Mouse (Mus musculus): ENCODE results near the gene Syt16.

Syt16 gene

GRCm38 (mm10) chr12:74216103-74216728 lies 218.8 kb downstream of the Syt16 start:
- DNase-seq (ENCODE audit: low spot score in 2 of 2): no peak

DNA sequence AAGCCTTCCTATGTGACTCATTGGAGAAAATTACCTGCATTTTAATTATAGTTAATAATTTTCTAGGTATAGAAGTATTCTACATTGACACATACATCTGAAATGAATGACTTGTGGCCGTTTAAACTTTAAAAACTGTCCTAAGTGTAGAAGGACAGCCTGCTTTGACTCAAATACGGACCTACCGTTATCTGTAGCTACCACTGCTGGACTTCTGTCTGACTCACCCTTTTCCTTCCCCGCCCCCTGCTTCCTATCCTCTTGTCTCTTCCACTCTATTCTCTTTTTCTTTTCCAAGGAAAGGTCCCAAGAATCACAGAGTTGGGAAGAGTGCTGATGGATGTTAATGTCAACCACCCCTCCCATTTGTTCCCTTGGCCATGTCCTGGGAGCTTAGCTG lies 222.4 kb downstream of the Syt16 start:
- no peak for DNase-seq (ENCODE audit: low spot score in 2 of 2)

- DNase-seq (ENCODE audit: low spot score in 2 of 2): no peak
These were observed 223.2 kb downstream of the Syt16 start for GRCm38 (mm10) chr12:74220651-74221050.

- no peak for DNase-seq (ENCODE audit: low spot score in 2 of 2)
These were observed 233.3 kb downstream of the Syt16 start for GRCm38 (mm10) chr12:74230808-74231207.

DNA sequence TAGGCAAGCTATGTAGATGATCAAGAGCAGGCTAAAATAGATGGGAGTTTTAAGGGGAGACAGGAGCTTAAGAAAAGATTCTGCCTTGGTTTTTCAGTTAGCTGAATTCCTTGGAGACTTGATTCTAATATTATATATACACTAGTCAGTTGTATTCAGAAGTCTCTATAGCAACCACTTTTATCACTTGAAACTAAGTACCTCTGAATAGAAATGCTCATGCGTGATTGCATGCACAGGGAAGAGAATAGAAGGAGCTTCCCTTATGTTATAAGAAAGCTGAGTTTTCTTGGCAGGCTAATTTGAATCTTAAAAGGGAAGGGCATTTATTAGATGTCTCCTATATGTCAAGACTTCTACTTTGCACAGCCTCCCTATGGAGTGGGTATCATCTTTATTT lies 235.4 kb downstream of the Syt16 start:
- DNase-seq (ENCODE audit: low spot score in 2 of 2): no peak

DNA sequence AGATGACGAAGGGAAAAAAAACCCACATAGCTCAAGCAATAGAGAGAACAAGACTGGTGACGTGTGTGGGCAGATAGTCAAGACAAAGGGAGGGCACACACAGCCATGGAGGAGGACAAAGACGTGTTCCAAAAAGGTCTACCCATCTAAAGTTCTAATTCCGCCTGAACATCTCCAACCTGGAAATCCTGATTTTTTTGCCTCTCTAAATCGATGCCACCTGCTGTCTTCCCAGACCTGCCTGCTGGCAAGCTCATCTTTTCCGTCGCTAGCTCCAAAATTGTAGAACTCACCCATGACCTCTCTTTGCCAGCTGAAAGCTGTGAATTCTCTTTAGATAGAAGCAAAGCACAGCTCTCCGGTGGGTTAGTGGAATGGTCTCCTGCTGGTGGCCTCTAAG lies 238.7 kb downstream of the Syt16 start:
- DNase-seq (ENCODE audit: low spot score in 2 of 2): no peak

- no peak for DNase-seq (ENCODE audit: low spot score in 2 of 2)
These were observed 240.6 kb downstream of the Syt16 start for GRCm38 (mm10) chr12:74238056-74238455.

GRCm38 (mm10) chr12:74238806-74239205 lies 241.3 kb downstream of the Syt16 start:
- no peak for DNase-seq (ENCODE audit: low spot score in 2 of 2)

GRCm38 (mm10) chr12:74264846-74265245 lies 267.4 kb downstream of the Syt16 start:
- DNase-seq (ENCODE audit: low spot score in 2 of 2): no peak

GRCm38 (mm10) chr12:74267049-74267448 lies 269.6 kb downstream of the Syt16 start:
- DNase-seq (ENCODE audit: low spot score in 2 of 2): no peak

GRCm38 (mm10) chr12:74268644-74269285 lies 271.3 kb downstream of the Syt16 start:
- no peak for DNase-seq (ENCODE audit: low spot score in 2 of 2)

DNA sequence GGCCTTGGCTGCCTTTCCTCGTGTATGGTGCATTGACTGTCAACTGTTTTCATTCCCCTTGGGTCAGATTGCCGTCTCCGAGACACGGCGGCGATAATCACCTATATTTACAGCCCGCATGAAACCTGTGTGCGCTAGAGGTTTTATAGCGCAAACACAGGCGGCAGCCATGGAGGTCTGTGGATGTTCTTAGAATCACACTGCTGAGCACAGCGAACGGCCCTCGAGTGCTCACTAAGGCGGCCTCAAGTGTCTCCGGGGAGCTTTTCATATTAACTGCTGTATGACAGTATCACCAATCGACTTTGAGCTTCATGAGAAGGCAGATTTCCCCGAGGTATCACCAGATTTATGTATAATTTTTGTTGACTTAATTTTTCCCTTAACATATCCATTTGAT lies 275.1 kb downstream of the Syt16 start:
- DNase-seq (ENCODE audit: low spot score in 2 of 2): no peak

DNA sequence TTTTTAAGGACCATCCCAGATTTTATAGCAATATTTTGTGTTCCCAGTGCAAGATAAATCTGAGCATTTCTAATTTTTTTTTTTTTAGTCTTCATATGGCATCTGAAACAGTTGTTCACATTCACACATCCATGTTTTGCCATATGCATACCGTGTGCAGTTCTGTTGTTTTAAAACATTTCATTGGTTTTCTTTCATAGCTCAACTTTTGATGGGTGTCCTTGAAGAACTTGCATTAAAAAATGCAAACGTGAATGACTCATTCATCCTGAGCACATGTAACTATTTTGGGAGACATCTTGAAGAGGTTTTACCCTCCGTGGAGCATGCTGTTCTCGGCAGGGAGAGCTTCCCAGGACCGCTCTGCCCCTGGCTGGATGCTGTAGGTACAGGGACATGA lies 279.8 kb downstream of the Syt16 start:
- DNase-seq (ENCODE audit: low spot score in 2 of 2): no peak

- no peak for DNase-seq (ENCODE audit: low spot score in 2 of 2)
These were observed 283.9 kb downstream of the Syt16 start for GRCm38 (mm10) chr12:74281403-74281802.

- DNase-seq (ENCODE audit: low spot score in 2 of 2): no peak
These were observed 285.4 kb downstream of the Syt16 start for GRCm38 (mm10) chr12:74282846-74283245.

GRCm38 (mm10) chr12:74284020-74284684 lies 286.7 kb downstream of the Syt16 start:
- DNase-seq (ENCODE audit: low spot score in 2 of 2): no peak

GRCm38 (mm10) chr12:74284685-74285054 lies 287.2 kb downstream of the Syt16 start:
- no peak for DNase-seq (ENCODE audit: low spot score in 2 of 2)

DNA sequence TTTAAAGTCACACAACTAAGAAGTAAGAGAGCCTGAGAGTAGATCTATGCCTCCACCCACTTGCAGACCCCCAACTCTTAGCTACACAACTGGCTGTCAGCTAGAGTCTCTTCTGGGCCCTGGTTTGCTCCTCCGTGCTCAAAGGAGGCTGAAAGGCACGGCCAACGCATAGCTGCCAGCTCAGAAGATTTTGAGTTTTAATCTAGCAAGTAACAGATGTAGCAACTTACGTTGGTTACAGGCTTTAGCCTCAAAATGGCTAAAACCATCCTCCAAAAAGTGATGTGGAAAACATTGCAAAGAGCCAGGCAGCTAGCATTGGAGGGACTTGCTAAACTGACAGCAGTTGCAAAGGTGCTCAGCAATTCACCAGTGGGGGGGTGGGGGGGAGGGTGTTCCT lies 293.5 kb downstream of the Syt16 start:
- DNase-seq (ENCODE audit: low spot score in 2 of 2): no peak

DNA sequence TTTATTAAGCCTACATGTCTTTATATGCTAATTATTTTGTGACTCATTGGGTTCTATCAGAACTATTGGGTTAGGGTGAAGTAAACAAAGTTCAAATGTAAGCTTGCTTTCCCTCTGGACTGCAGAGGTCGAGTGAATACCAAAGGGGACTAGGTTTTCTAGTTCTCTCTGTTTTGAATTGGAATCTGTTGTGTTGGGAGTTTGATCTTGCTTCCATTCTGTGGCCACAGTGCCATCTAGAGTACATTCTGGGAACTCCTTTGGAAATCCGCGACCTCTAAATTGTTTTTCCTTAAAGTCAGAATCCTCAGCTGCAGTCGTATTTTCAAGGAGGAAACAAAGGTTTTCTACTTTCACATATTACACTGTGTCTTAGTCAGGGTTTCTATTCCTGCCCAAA lies 296.2 kb downstream of the Syt16 start:
- DNase-seq (ENCODE audit: low spot score in 2 of 2): no peak

DNA sequence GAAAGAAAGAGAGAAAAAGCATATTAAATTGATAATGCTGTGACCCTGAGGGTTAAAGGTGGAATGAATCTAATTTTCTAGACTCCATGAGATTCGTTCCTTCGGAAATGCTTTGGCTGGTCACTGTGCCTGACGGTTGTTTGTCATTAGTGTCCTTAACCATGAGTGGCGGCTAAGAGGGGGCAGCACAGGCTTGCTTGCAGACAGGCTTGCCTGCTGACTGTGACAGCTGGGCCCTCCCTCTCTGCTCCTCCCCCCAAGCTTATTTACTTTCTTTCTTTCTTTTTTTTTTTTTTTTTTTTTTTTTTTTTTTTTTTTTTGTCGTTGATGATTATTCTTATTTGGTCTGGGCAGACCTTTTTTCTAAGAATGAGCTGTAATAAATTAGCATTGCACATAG lies 298.9 kb downstream of the Syt16 start:
- no peak for DNase-seq (ENCODE audit: low spot score in 2 of 2)

DNA sequence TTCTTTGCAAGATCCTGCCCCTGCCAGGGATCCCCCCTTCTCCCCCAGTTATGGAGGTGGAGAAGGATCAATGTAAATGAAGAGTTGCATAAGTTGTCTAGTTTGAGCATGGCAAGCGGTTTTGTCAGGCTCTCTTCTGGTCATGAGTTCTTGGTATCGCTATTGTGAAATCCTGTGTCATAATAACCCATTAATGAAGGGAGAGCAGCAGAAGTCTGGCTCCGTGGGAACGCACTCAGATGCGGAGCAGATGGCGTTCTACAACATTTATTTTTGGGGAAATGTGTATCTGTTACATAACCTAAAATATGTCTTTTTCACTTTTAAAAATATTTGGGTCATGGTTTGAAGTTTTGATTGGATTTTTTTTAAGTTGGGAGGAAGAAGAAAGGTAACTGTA lies 304.1 kb downstream of the Syt16 start:
- DNase-seq (ENCODE audit: low spot score in 2 of 2): no peak

- no peak for DNase-seq (ENCODE audit: low spot score in 2 of 2)
These were observed 306.2 kb downstream of the Syt16 start for GRCm38 (mm10) chr12:74303418-74304294.

Data from spleen, postnatal 4 days (tissue).